Mouse (Mus musculus): ENCODE results near the gene Csf2. TPM values are rescaled to one million over a fixed set of nuclear protein-coding genes. Genes with fewer than 3 reads are reported as not detected.

Csf2 gene
- not detected for polyA plus RNA-seq (2015; fragmentation: Illumina TruSeq; extraction: RNeasy Lipid Tissue Mini Kit (QIAGEN cat#74804); ENCODE audit: low read depth, low replicate concordance)

GRCm38 (mm10) chr11:54248940-54249717 lies at the start of gene Csf2:
Gene Csf2, minus strand, starts transcription at chr11:54249667.

GRCm38 (mm10) chr11:54267177-54267576 lies 17.7 kb upstream of the Csf2 start, which contains the start of gene Il3:
Gene Il3, minus strand, starts transcription at chr11:54267277.

Other genes starting within 250 kb of the Csf2 start
- gene Slc22a4, start 221.6 kb downstream of the Csf2 start, polyA plus RNA-seq (2015; fragmentation: Illumina TruSeq; extraction: RNeasy Lipid Tissue Mini Kit (QIAGEN cat#74804); ENCODE audit: low read depth, low replicate concordance) = 12.8 TPM
- 15.0 TPM for gene Pdlim4, start 180.7 kb downstream of the Csf2 start, polyA plus RNA-seq (2015; fragmentation: Illumina TruSeq; extraction: RNeasy Lipid Tissue Mini Kit (QIAGEN cat#74804); ENCODE audit: low read depth, low replicate concordance)
- 15.7 TPM for gene P4ha2, start 149.6 kb downstream of the Csf2 start, polyA plus RNA-seq (2015; fragmentation: Illumina TruSeq; extraction: RNeasy Lipid Tissue Mini Kit (QIAGEN cat#74804); ENCODE audit: low read depth, low replicate concordance)
- gene Il3, start 17.6 kb upstream of the Csf2 start, polyA plus RNA-seq (2015; fragmentation: Illumina TruSeq; extraction: RNeasy Lipid Tissue Mini Kit (QIAGEN cat#74804); ENCODE audit: low read depth, low replicate concordance) = not detected
- 180 TPM for gene Acsl6, start 54.1 kb upstream of the Csf2 start, polyA plus RNA-seq (2015; fragmentation: Illumina TruSeq; extraction: RNeasy Lipid Tissue Mini Kit (QIAGEN cat#74804); ENCODE audit: low read depth, low replicate concordance)
- not detected for gene Meikin, start 121.0 kb upstream of the Csf2 start, polyA plus RNA-seq (2015; fragmentation: Illumina TruSeq; extraction: RNeasy Lipid Tissue Mini Kit (QIAGEN cat#74804); ENCODE audit: low read depth, low replicate concordance)
- 26.2 TPM for gene Fnip1, start 188.5 kb upstream of the Csf2 start, polyA plus RNA-seq (2015; fragmentation: Illumina TruSeq; extraction: RNeasy Lipid Tissue Mini Kit (QIAGEN cat#74804); ENCODE audit: low read depth, low replicate concordance)

Data from brain, adult 10 weeks (tissue).